Mouse (Mus musculus) heart, embryonic 10.5 days (tissue): ENCODE data around the gene Ccl28. TPM values are rescaled to one million over a fixed set of nuclear protein-coding genes. Genes with fewer than 3 reads are reported as not detected.

ENCODE experiments used
- DNase-seq: peaks from one replicate; pipeline ENCODE4 v3.0.0-alpha.2; 2017; ENCODE audit warnings: low spot score
- H3K27ac ChIP-seq: fragments of 300-500 bp; sonication (generic); 2 replicates; pipeline ENCODE4 v1.5.1; 2016; ENCODE audit warnings: mild to moderate bottlenecking
- H3K27me3 ChIP-seq: fragments of 300-500 bp; sonication (generic); 2 replicates; pipeline ENCODE4 v1.6.1; 2016; ENCODE audit warnings: mild to moderate bottlenecking; ENCODE audit not compliant: poor library complexity, insufficient read depth, severe bottlenecking
- H3K36me3 ChIP-seq: fragments of 300-500 bp; sonication (generic); 2 replicates; pipeline ENCODE4 v1.6.1; 2016; ENCODE audit warnings: mild to moderate bottlenecking, moderate library complexity
- H3K4me1 ChIP-seq: fragments of 300-500 bp; sonication (generic); 2 replicates; pipeline ENCODE4 v1.6.1; 2016; ENCODE audit warnings: mild to moderate bottlenecking
- H3K4me3 ChIP-seq: fragments of 300-500 bp; sonication (generic); 2 replicates; pipeline ENCODE4 v1.5.1; 2016; ENCODE audit warnings: mild to moderate bottlenecking, moderate library complexity
- H3K9me3 ChIP-seq: fragments of 300-500 bp; sonication (generic); 2 replicates; pipeline ENCODE4 v1.6.1; 2016; ENCODE audit warnings: mild to moderate bottlenecking, moderate library complexity
- WGBS: fragments of 180-500 bp; shearing (Covaris S2); methylation state at CpG from one replicate; pipeline ENCODE4 v1.1.7; 2016; 5-methylcytosine and 5-hydroxymethylcytosine counted together
- polyA plus RNA-seq: library from polyadenylated mRNA; unstranded; fragments of >200 nt; fragmentation: Nextera tagmentation; extraction: Ambion mirVana; gene quantifications from 2 replicates; pipeline ENCODE4 v1.2.1, GENCODE M21; 2016

Gene Ccl28
- polyA plus RNA-seq, 1 experiment from 2014 or later: 0.04 TPM

DNA sequence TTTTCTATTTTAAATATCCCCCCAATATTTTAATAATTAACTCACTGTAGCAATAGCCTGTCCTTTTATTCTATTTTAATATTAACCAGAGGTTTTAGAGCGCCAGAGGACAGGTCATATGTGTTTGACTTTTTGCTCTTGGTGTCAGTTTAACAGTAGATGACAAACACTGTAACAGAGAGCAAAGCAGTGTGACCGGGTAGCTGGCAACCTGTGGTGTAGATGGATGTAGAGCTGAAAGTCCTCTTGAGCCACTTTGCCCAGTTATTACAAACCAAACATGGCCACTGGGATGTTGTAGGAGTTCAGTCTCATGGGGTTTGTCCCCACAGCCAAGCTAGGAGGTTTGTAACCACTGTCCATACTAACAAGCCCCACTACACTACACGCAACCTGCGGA is 74.8 kb downstream of the Ccl28 start:
- Histone ChIP-seq H3K36me3 (peaks cover 47% of the 10 kb centered on the region), H3K27ac (no peak overlapping the region), H3K9me3 (no peaks in the 10 kb centered on the region), H3K27me3 (no peaks in the 10 kb centered on the region), H3K4me3 (no peak overlapping the region), H3K4me1 (no peaks in the 10 kb centered on the region; the same call in 1 of the 2 replicates)
- 93% methylated on average over 4 of the region's 4 CpGs for WGBS
- DNase-seq: no peak

Other genes starting within 250 kb of the Ccl28 start
- 29.8 and 37.5 TPM in 2 replicates for gene Paip1, start 195.2 kb upstream of the Ccl28 start, polyA plus RNA-seq
- 38.8 and 40.7 TPM in 2 replicates for gene 4833420G17Rik, start 161.1 kb upstream of the Ccl28 start, polyA plus RNA-seq
- gene Tmem267, start 135.8 kb upstream of the Ccl28 start, polyA plus RNA-seq: 0.96 and 1.3 TPM in 2 replicates
- gene 3110070M22Rik, start 135.4 kb upstream of the Ccl28 start, polyA plus RNA-seq: 0.95 and 1.2 TPM in 2 replicates
- 141 and 143 TPM in 2 replicates for gene Hmgcs1, start 66.6 kb downstream of the Ccl28 start, polyA plus RNA-seq
- gene Nim1k, start 132.1 kb downstream of the Ccl28 start, polyA plus RNA-seq: 0.43 and 0.57 TPM in 2 replicates
- 23.5 and 29.8 TPM in 2 replicates for gene Zfp131, start 167.1 kb downstream of the Ccl28 start, polyA plus RNA-seq
- not detected in 2 replicates for gene AF067063, start 206.4 kb downstream of the Ccl28 start, polyA plus RNA-seq
- gene D13Ertd608e, start 212.2 kb downstream of the Ccl28 start, polyA plus RNA-seq: not detected in 2 replicates